Mouse (Mus musculus) kidney, postnatal 0 days (tissue): ENCODE measurements at regions not wholly inside any gene's neighbourhood (a gene's known extent, or its start where the extent isn't known, plus 50 kb on each side); places are given as distances from the start of the nearest gene placed in this dataset.

Source experiments
- ATAC-seq: fragments of 200-750 bp; cut with Nextera tagmentation; replicated peaks from 2 replicates; pipeline ENCODE4 v1.8.0; 2017; ENCODE audit warnings: low read depth, moderate number of reproducible peaks, moderate TSS enrichment, moderate library complexity; ENCODE audit not compliant: low FRiP score
- DNase-seq: peaks from one replicate; pipeline ENCODE4 v3.0.0-alpha.2; 2016; ENCODE audit warnings: low spot score
- H3K27ac ChIP-seq: fragments of 300-500 bp; sonication (generic); 2 replicates; pipeline ENCODE4 v1.5.1; 2014; ENCODE audit warnings: mild to moderate bottlenecking
- H3K27me3 ChIP-seq: fragments of 300-500 bp; sonication (generic); 2 replicates; pipeline ENCODE4 v1.6.1; 2014; ENCODE audit warnings: low read length, mixed read lengths; ENCODE audit not compliant: insufficient read depth
- H3K36me3 ChIP-seq: fragments of 300-500 bp; sonication (generic); 2 replicates; pipeline ENCODE4 v1.6.1; 2014; ENCODE audit warnings: low read length, mixed read lengths; ENCODE audit not compliant: insufficient read depth
- H3K4me1 ChIP-seq: fragments of 300-500 bp; sonication (generic); replicated peaks from 2 replicates; pipeline ENCODE4 v1.6.1; 2014; ENCODE audit warnings: antibody characterized with exemption, low read length, mixed read lengths; ENCODE audit not compliant: insufficient read depth
- H3K4me2 ChIP-seq: fragments of 300-500 bp; sonication (generic); 2 replicates; pipeline ENCODE4 v1.6.1; 2014; ENCODE audit warnings: mild to moderate bottlenecking, low read length, moderate library complexity, mixed read lengths
- H3K4me3 ChIP-seq: fragments of 300-500 bp; sonication (generic); replicated peaks from 2 replicates; pipeline ENCODE4 v1.5.1; 2014; ENCODE audit warnings: low read depth, low read length
- H3K9ac ChIP-seq: fragments of 300-500 bp; sonication (generic); 2 replicates; pipeline ENCODE4 v1.6.1; 2014; ENCODE audit warnings: low read depth, low read length
- H3K9me3 ChIP-seq: fragments of 300-500 bp; sonication (generic); replicated peaks from 2 replicates; pipeline ENCODE4 v1.6.1; 2016; ENCODE audit warnings: low read length, inconsistent platforms, mixed read lengths
- CTCF ChIP-seq: IDR thresholded peaks from 2 replicates; pipeline ENCODE4 v1.5.1; 2016; ENCODE audit warnings: antibody characterized with exemption, low read depth, mild to moderate bottlenecking, moderate library complexity
- WGBS: fragments of 180-500 bp; shearing (Covaris S2); extraction: QIAGEN DNeasy Blood & Tissue Kit; methylation state at CpG from one replicate; pipeline ENCODE4 v1.1.7; 2014; 5-methylcytosine and 5-hydroxymethylcytosine counted together

- no peaks in the 10 kb centered on the region for H3K36me3 ChIP-seq
- H3K27ac ChIP-seq, result no peak overlapping the region
- H3K4me2 ChIP-seq, result no peak overlapping the region
- TF ChIP-seq CTCF, result no peak
- no peaks in the 10 kb centered on the region for H3K4me1 ChIP-seq
- DNase-seq (no peak), ATAC-seq (no peak)
- H3K9me3 ChIP-seq, result no peaks in the 10 kb centered on the region
- H3K27me3 ChIP-seq, result no peaks in the 10 kb centered on the region
- no peak overlapping the region for H3K9ac ChIP-seq
- H3K4me3 ChIP-seq, result no peak overlapping the region
These were observed 395.7 kb downstream of the Nuf2 start for GRCm38 (mm10) chr1:169135542-169135941.

GRCm38 (mm10) chr1:169103669-169104068 lies 427.6 kb downstream of the Nuf2 start:
- no peak for TF ChIP-seq CTCF
- H3K4me2 ChIP-seq, result no peak overlapping the region
- DNase-seq, result no peak
- ATAC-seq, result no peak
- no peak overlapping the region for H3K4me3 ChIP-seq
- H3K4me1 ChIP-seq, result no peaks in the 10 kb centered on the region
- H3K9me3 ChIP-seq, result no peaks in the 10 kb centered on the region
- WGBS, result 54% methylated on average over 4 of the region's 4 CpGs
- no peaks in the 10 kb centered on the region for H3K27me3 ChIP-seq
- H3K27ac ChIP-seq, result no peak overlapping the region
- no peak overlapping the region for H3K9ac ChIP-seq
- no peaks in the 10 kb centered on the region for H3K36me3 ChIP-seq

GRCm38 (mm10) chr1:169103113-169103512 lies 428.2 kb downstream of the Nuf2 start:
- H3K27ac ChIP-seq, result no peak overlapping the region
- ATAC-seq (no peak), DNase-seq (peak; percentile 64)
- no peak overlapping the region for H3K4me3 ChIP-seq
- peak; percentile 41 for TF ChIP-seq CTCF
- no peak overlapping the region for H3K4me2 ChIP-seq
- H3K36me3 ChIP-seq, result no peaks in the 10 kb centered on the region
- no peaks in the 10 kb centered on the region for H3K4me1 ChIP-seq
- no peaks in the 10 kb centered on the region for H3K9me3 ChIP-seq
- H3K9ac ChIP-seq, result no peak overlapping the region
- H3K27me3 ChIP-seq, result no peaks in the 10 kb centered on the region
- WGBS, result 50% methylated on average over 2 of the region's 2 CpGs

- DNase-seq (peak; percentile 54), ATAC-seq (no peak)
- Histone ChIP-seq H3K9ac (no peak overlapping the region), H3K27me3 (no peaks in the 10 kb centered on the region), H3K9me3 (no peaks in the 10 kb centered on the region), H3K4me3 (no peak overlapping the region), H3K4me2 (no peak overlapping the region), H3K36me3 (no peaks in the 10 kb centered on the region), H3K27ac (no peak overlapping the region), H3K4me1 (no peaks in the 10 kb centered on the region)
- no peak for TF ChIP-seq CTCF
- WGBS, result 54% methylated on average over 5 of the region's 5 CpGs
These were observed 432.0 kb downstream of the Nuf2 start for GRCm38 (mm10) chr1:169099221-169099620.

GRCm38 (mm10) chr1:169096737-169097136 lies 434.5 kb downstream of the Nuf2 start:
- Histone ChIP-seq H3K9me3 (no peaks in the 10 kb centered on the region), H3K36me3 (no peaks in the 10 kb centered on the region), H3K4me1 (no peaks in the 10 kb centered on the region), H3K27me3 (no peaks in the 10 kb centered on the region), H3K4me2 (no peak overlapping the region), H3K9ac (no peak overlapping the region), H3K27ac (no peak overlapping the region), H3K4me3 (no peak overlapping the region)
- DNase-seq (peak; percentile 50), ATAC-seq (no peak)
- no peak for TF ChIP-seq CTCF
- 44% methylated on average over 5 of the region's 5 CpGs for WGBS

GRCm38 (mm10) chr1:169093602-169094354 lies 437.5 kb downstream of the Nuf2 start:
- Histone ChIP-seq H3K4me1 (no peaks in the 10 kb centered on the region), H3K9ac (no peak overlapping the region), H3K9me3 (no peaks in the 10 kb centered on the region), H3K27me3 (no peaks in the 10 kb centered on the region), H3K27ac (no peak overlapping the region), H3K36me3 (no peaks in the 10 kb centered on the region), H3K4me3 (no peak overlapping the region), H3K4me2 (no peak overlapping the region)
- DNase-seq (peak; percentile 14), ATAC-seq (no peak)
- WGBS, result 50% methylated on average over 3 of the region's 3 CpGs
- no peak; the same call in 1 of the 2 replicates for TF ChIP-seq CTCF

- no peaks in the 10 kb centered on the region for H3K4me1 ChIP-seq
- ATAC-seq (no peak), DNase-seq (no peak)
- no peak overlapping the region for H3K4me2 ChIP-seq
- 73% methylated on average over 3 of the region's 3 CpGs for WGBS
- no peak overlapping the region for H3K4me3 ChIP-seq
- no peaks in the 10 kb centered on the region for H3K27me3 ChIP-seq
- TF ChIP-seq CTCF, result no peak
- no peaks in the 10 kb centered on the region for H3K36me3 ChIP-seq
- no peaks in the 10 kb centered on the region for H3K9me3 ChIP-seq
- no peak overlapping the region for H3K9ac ChIP-seq
- H3K27ac ChIP-seq, result no peak overlapping the region
These were observed 445.2 kb downstream of the Nuf2 start for GRCm38 (mm10) chr1:169086032-169086431.
